Mouse (Mus musculus): ENCODE results near the gene Myo5c. TPM values are rescaled to one million over a fixed set of nuclear protein-coding genes. Genes with fewer than 3 reads are reported as not detected.
A peak's percentile ranks its signal among the peaks of the same experiment; 100 is the strongest.

Myo5c gene
- total and polyA plus RNA-seq, 3 experiments: 0.13 TPM; not detected in 2

DNA sequence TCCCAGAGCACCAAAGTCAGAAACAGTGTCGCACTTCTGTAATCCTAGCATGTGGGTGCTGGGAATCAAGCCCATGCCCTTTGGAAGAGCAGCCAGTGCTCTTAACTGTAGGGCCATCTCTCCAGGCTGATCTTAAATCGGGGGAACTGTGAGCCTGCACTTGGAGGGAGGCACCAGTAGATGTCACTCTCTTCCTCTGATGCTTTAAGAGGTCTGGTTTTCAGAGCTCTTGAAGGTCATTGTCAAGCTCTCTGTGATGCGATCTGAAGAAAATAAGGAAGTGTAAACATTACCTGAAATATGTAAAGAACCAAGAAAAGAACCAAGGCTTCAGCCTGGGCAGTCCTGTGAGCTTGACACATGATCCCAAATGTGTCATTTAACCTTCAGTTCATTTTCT is 51.0 kb downstream of the Myo5c start:
- H3K9me3 ChIP-seq (replicated peaks; ENCODE audit: insufficient read depth, low read length): no peaks in the 10 kb centered on the region
- peak overlapping the region; percentile 33; the same call in 1 of the 2 replicates for H3K27ac ChIP-seq (ENCODE audit: control insufficient read depth, low read depth, low read length)
- peak; percentile 89 for DNase-seq (ENCODE audit: low read depth, low spot score)
- peaks cover 4 to 12% of the 10 kb centered on the region in 2 experiments; a peak in 3 of 4 replicates for H3K4me1 ChIP-seq (ENCODE audit: control insufficient read depth in 1 of 2, insufficient read depth in 2 of 2, low read length in 2 of 2)
- H3K36me3 ChIP-seq (ENCODE audit: control insufficient read depth in 1 of 2, insufficient read depth in 2 of 2, low read length in 2 of 2): peaks cover 0 to 6% of the 10 kb centered on the region in 2 experiments; a peak in 2 of 4 replicates
- no peaks in the 10 kb centered on the region for H3K79me2 ChIP-seq (ENCODE audit: control insufficient read depth, insufficient read depth, low read length, poor library complexity)
- TF ChIP-seq TCF12 (IDR thresholded peaks at IDR 0.05; ENCODE audit: low read depth, low read length) (no peak), MYC (IDR thresholded peaks at IDR 0.05; ENCODE audit: low read depth, low read length) (no peak), USF1 (IDR thresholded peaks at IDR 0.05; ENCODE audit: low read depth, low read length) (no peak), GATA1 (IDR thresholded peaks at IDR 0.05; ENCODE audit: low read depth, low read length) (peak; percentile 38; the same call in 1 of the 2 replicates), MAX (IDR thresholded peaks at IDR 0.05; ENCODE audit: low read length) (no peak), HCFC1 (IDR thresholded peaks at IDR 0.05; ENCODE audit: low read depth, low read length) (0 out of 2 replicates have a peak, but pooled peaks have one; percentile 31), CTCF (IDR thresholded peaks at IDR 0.05 in 2 of 3, conservative IDR thresholded peaks at IDR 0.05 in 1 of 3; ENCODE audit: control insufficient read depth in 1 of 3, insufficient read depth in 1 of 3, low read depth in 2 of 3, low read length in 3 of 3, poor library complexity in 1 of 3, severe bottlenecking in 1 of 3) (peak; percentile 68 to 95 (median 94)), CHD2 (IDR thresholded peaks at IDR 0.05; ENCODE audit: low read length) (no peak), POLR2AphosphoS5 (IDR thresholded peaks at IDR 0.05; ENCODE audit: borderline replicate concordance, low read depth, low read length) (no peak), NELFE (IDR thresholded peaks at IDR 0.05; ENCODE audit: low read depth, low read length) (no peak), POLR2AphosphoS2 (IDR thresholded peaks at IDR 0.05; ENCODE audit: low read length) (no peak), EP300 (IDR thresholded peaks at IDR 0.05; ENCODE audit: low read depth in 1 of 2, low read length in 2 of 2) (peak; percentile 11 to 14; a peak in 1 of 4 replicates), SIN3A (IDR thresholded peaks at IDR 0.05; ENCODE audit: low read length) (peak; percentile 49; the same call in 1 of the 2 replicates), BHLHE40 (IDR thresholded peaks at IDR 0.05; ENCODE audit: borderline replicate concordance, low read depth, low read length) (no peak), E2F4 (IDR thresholded peaks at IDR 0.05; ENCODE audit: borderline replicate concordance, low read depth, low read length) (no peak), SMC3 (IDR thresholded peaks at IDR 0.05; ENCODE audit: low read depth, low read length) (peak; percentile 76), JUND (IDR thresholded peaks at IDR 0.05; ENCODE audit: low read depth, low read length) (no peak), KAT2A (conservative IDR thresholded peaks at IDR 0.05; ENCODE audit: low read depth, low read length) (peak; percentile 30; the same call in 1 of the 2 replicates), MEF2A (IDR thresholded peaks at IDR 0.05; ENCODE audit: extremely low read depth, insufficient replicate concordance, low read depth, low read length, poor library complexity, severe bottlenecking) (no peak), USF2 (IDR thresholded peaks at IDR 0.05; ENCODE audit: borderline replicate concordance in 1 of 2, insufficient read depth in 1 of 2, low read depth in 1 of 2, low read length in 2 of 2) (no peak), ZC3H11A (IDR thresholded peaks at IDR 0.05; ENCODE audit: low read depth, low read length) (peak; percentile 48), MAFK (IDR thresholded peaks at IDR 0.05; ENCODE audit: borderline replicate concordance, low read depth, low read length) (no peak), RAD21 (IDR thresholded peaks at IDR 0.05; ENCODE audit: low read depth, low read length) (peak; percentile 83), ELF1 (IDR thresholded peaks at IDR 0.05; ENCODE audit: low read depth, low read length) (peak; percentile 64; the same call in 1 of the 2 replicates), ZMIZ1 (IDR thresholded peaks at IDR 0.05; ENCODE audit: low read depth, low read length) (no peak), TAL1 (IDR thresholded peaks at IDR 0.05; ENCODE audit: low read length) (no peak), POLR2A (IDR thresholded peaks at IDR 0.05; ENCODE audit: control insufficient read depth in 1 of 2, insufficient read depth in 1 of 2, low read depth in 1 of 2, low read length in 2 of 2, poor library complexity in 1 of 2) (no peak)
- peaks cover 7 to 9% of the 10 kb centered on the region in 2 experiments; a peak in 3 of 4 replicates for H3K27me3 ChIP-seq (ENCODE audit: control insufficient read depth in 1 of 2, insufficient read depth in 2 of 2, low read length in 2 of 2)
- peak overlapping the region; percentile 39; the same call in 1 of the 2 replicates for H3K9ac ChIP-seq (ENCODE audit: control insufficient read depth, low read depth, low read length, poor library complexity, severe bottlenecking)
- no peak overlapping the region for H3K4me3 ChIP-seq (ENCODE audit: control insufficient read depth in 1 of 2, insufficient read depth in 1 of 2, low read depth in 2 of 2, low read length in 2 of 2)

Measured in MEL (cell line).